Mouse (Mus musculus) heart, postnatal 4 days (tissue): Measurements from ENCODE around the gene Col4a5. TPM values are rescaled to one million over a fixed set of nuclear protein-coding genes. Genes with fewer than 3 reads are reported as not detected.

Experiments
- DNase-seq: peaks from one replicate; pipeline ENCODE4 v3.0.0; 2021
- total RNA-seq, 2 experiments: library from RNA; stranded (reverse); gene quantifications; 2 replicates each; pipeline ENCODE4 v1.2.3; 2021

The Col4a5 gene
- total RNA-seq, result 10 to 100 TPM; 62.6 to 63.3 TPM

DNA sequence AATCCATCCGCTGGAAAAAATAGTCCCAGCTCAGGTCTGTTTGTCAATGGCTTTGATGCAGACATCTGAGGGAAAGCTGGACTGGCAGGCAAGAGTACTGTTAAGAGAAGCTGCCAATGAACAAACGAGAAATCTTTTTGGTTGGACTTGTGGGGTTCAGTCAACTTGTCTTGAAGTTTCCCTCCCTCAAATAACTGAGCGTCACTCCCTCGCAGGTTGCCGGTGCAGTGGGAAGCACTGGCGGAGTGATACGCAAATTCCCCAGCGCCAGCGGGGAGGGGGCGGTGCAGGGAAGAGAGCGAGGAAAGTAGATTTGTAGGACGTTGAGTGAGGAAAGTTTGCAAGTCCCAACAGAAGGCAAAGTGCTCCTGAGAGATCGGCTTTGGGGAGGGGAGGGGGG, at the start of gene Col4a5:
TSS of gene Col4a5 (plus strand) at position 276 of the 400 bp plus-strand sequence.
- DNase-seq, result peak; percentile 76

DNA sequence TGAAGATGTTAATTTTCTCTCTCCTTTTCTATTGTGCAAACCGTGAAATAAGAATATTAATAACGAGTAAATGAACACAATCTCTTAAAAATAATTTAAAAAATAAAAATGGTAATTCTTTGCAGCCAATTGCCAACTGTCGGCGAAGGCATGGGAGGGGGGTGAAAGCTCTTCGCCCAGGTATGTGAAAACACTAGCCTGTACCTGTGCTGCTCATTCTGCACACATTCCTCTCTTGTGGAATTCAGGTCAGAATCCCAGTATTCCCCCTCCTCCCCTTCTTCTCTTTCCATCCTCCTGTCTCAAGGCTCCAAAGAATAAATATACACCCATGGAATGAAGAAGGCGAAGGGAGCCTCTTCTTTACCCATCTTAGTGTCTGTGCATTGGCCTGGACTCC, 38.4 kb upstream of the Col4a5 start:
- DNase-seq, result no peak

GRCm38 (mm10) chrX:141439423-141439822, 35.8 kb upstream of the Col4a5 start:
- no peak for DNase-seq

GRCm38 (mm10) chrX:141447936-141448335, 27.2 kb upstream of the Col4a5 start:
- no peak for DNase-seq

GRCm38 (mm10) chrX:141473470-141474302, 1.5 kb upstream of the Col4a5 start, which contains the start of gene Col4a6:
Col4a6 (minus strand) TSS chrX:141474076.
- peak; percentile 10 for DNase-seq

DNA sequence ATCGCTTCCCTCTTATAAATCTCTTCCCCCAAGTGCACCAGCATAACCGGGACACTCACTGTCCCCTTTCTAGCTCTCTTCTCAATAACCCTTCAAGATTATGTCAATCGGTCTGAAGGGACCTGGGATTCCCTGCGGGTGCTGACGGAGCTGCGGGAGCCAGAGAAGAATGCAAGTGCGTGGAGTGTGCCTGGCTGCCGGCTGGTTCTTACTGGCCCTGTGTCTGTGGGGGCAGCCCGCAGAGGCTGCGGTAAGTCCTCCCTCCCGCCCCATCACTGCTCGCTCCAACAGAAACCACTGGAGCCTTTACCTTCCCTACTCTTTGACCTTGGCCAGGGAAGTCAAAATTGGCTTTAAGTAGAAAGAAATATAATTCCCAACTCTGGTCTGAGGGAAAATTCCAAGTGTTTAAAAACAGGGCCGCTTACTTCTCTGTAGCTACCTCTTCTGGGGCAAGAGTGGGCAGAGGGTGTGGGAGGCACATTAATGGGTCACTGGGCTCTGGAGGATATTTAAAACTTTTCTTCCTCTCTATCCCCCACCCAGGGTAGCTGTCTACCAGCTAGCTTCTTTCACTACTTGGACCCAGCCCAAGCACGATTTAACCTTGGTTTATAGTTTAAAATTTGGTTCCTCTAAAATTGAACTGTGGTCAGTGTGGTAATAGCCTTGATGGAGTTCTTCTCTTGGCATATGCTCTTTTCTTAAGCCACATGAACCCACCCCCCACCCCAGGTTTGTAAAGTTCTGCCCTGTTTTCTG, 562 bp downstream of the Col4a5 start:
- DNase-seq, result peak; percentile 15

- no peak for DNase-seq
These were observed 19.4 kb downstream of the Col4a5 start for GRCm38 (mm10) chrX:141494545-141494944.

GRCm38 (mm10) chrX:141503125-141503524, 27.9 kb downstream of the Col4a5 start:
- no peak for DNase-seq

DNA sequence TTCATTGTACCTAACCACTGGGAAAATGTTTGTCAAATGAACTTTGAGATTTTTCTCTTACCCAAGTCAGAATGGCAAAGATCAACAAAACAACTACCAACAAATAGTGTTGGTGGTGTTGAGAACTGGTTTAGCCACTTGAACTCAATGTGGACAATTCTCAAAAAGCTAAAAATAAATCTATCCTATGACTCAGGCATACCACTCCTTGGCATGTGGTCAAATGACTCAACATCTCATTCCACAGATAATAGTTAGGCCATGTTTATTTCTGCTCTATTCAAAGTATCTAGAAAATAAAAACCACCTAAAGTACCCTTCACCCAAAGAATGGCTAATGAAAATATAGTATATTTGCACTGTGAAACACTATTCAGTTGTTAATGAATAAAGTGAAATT, 58.3 kb downstream of the Col4a5 start:
- DNase-seq, result no peak

DNA sequence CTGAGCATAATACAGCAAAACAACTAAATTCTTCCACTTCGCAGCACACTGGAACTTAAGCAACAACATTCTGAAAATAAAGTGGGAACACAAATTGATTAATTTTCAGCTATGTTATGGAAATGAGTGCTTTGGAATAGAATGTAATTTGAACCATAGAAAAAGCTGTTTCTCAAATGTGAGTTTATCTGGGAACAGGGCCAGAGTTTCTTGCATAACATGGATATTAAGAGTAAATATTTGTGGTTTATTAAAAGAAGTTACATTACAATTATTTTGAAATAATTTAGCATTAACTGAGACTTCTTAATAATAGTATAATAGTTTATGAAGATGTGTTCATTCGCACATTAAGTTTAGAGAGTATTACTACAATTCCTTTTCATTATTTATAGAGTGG, 72.3 kb downstream of the Col4a5 start:
- no peak for DNase-seq

DNA sequence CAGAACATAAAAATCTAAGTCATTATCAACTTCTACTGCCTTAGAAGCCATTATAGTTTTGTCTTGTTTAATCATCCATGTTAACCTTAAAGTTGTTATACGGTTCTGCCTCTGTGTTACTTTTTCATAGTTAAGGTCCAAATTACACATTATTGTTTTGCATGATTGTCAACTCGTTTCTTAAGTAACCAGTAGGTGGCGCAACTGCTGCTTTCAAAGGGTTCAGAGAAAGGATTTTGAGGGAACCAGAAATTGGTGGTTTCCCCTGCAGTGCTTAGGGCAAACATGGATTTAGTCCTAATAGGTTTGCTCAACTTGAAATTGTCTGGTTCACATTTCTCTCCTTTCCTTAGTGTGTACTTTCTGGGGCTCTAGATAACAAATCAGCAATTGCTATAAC, 115.1 kb downstream of the Col4a5 start:
- peak; percentile 5 for DNase-seq

DNA sequence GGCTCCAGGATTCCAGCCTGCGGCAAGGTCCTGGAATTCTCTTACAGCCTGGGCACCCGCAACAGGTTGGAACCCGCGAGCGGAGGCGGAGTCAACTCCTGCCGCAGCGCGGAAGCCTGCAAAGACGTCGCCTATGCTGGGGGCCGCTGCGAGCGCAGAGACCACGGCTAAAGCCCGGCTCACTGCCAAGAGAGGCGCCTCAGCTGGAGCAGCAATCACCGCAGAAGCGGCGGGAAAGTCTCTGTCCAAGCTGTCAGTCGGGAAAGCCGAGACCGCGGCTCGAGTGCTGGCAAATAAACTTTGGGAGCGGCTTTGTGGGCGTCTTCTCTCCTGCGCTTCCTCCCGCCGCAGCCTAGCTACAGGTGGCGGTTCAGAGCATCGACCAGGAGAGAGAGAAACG, 246.5 kb downstream of the Col4a5 start:
- peak; percentile 8 for DNase-seq

DNA sequence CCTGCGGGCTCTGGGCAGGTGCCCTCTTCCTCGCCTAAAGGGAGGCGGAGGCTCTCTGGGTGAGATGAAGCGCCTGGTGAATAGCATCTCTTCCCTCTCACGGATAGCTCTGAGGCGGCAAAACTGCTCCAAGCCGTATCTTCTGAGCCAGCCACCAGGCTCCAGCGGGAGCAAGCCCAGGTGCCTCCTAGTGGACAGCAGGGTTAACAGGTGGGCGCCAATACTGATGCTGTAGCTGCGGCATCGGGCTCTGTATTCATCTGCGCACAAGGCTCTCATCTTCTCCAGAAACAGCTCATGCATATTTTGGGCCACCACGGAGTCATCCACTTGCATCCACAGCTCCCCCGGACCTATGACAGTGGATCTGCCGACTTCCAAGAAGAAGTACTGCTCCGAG, 248.8 kb downstream of the Col4a5 start:
- peak; percentile 7 for DNase-seq

DNA sequence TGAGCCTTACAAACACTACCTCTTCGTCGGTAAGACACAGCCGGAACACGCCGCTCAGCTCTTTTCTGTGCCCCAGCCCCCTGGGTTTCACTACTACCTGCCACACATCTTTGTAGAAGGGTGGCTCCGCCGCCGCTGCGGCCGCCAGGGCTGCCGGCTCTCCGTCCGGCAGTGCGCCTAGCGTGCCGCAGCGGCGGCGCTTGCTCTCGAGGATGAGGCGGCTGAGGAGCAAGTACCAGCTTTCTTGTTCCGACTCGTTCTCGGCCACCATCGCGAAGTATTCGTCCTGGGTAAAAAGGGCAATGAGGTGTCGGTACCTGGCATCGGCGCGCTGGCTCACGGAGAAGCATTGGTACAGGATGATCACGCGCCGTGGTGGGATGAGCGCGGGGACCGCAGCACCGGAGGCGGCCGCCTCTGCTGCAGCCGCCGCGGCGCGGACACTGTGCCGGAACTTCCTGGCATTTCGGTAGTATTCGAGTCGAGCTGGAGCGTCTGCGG, 249.3 kb downstream of the Col4a5 start:
- no peak for DNase-seq

DNA sequence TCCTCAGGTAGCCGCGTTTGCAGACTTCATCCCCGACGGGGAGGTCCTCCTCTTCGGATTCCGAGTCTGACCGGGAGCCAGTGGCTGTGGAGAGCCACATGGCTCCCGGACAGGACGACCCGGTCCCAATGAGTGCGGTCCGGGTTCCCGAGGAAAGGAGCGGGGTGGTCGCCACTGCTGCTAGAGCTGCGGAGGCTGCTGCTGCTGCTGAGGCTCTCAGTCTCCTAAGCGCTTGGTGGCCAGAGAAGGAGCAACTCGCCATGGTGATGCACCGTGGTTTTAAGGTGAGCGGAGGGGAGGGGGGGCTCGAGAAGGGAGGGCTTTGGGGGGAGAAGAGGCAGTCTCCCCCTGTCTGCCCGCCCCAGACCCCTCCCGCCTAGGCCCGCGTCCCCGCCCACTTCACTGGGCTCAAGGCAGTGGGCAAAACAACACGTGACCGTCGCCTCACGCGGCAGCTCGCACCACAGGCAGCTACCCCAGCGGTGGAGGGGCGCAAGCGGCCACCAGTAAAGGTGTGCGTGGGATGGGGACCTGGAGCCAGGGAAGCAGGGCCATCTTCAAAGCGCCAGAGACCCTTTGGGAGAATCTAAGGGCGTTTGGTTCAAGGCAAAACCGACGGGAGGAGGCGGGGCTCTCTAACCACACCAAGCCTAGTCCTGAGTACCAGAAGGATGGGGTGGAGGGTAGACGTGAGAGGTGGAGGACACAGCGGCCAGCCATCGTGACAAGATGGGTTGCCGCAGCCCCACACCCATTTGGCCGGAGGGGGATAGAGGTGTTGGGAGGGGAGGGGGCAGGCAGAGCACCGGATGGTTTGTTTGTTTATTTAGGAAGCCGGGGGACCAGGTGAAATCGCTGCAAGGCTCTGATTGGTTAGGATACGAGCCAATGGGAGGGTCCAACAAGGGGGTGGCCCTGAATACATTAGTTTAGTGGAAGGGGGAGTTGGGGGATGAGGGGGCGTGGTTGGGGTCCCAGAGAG, 250.0 kb downstream of the Col4a5 start, which contains the start of gene Irs4:
TSS of gene Irs4 (minus strand) at position 327 of the 982 bp plus-strand sequence.
- peak; percentile 4 for DNase-seq

- no peak for DNase-seq
These were observed 254.4 kb downstream of the Col4a5 start for GRCm38 (mm10) chrX:141729570-141729969.

Other genes starting within 250 kb of the Col4a5 start
- 1 to 10 TPM; 4.5 to 5.5 TPM for gene Col4a6, start 1.3 kb upstream of the Col4a5 start, total RNA-seq
- under 1 TPM; 0.07 to 0.32 TPM for gene Irs4, start 249.9 kb downstream of the Col4a5 start, total RNA-seq